ENCODE assay signal across 8 mouse cellular contexts in genomic region chr5:109996026-109996937, GRCm38 (mm10). TPM values are rescaled to one million over a fixed set of nuclear protein-coding genes. Genes with fewer than 3 reads are reported as not detected.
A peak's percentile ranks its signal among the peaks of the same experiment; 100 is the strongest.
DNase-seq lines count a peak whose midpoint lies in the region; ATAC-seq and TF ChIP-seq lines count a peak whose summit lies in the region.
"Not testable (repeated sequence)": the region's sequence is repeated elsewhere in the genome, so short reads cannot be mapped to it uniquely, and the experiment has no call there.

Zfp932 (plus strand) TSS chr5:109996521.

- not testable (repeated sequence) for TF ChIP-seq CTCF in heart, adult 2 months (IDR thresholded peaks at IDR 0.05)

- TF ChIP-seq EP300 in heart, adult 2 months (IDR thresholded peaks at IDR 0.05; ENCODE audit: insufficient read depth, low read depth, low read length), result not testable (repeated sequence)

- not testable (repeated sequence) for H3K27ac ChIP-seq in embryonic facial prominence, embryonic 14.5 days (replicated peaks; ENCODE audit: low read depth, low read length); limb, embryonic 11.5 days (replicated peaks; ENCODE audit: low read depth, low read length); midbrain, embryonic 13.5 days
- peak within 1 kb of the TSS; percentile 15; the same call in 1 of the 2 replicates for H3K27ac ChIP-seq in heart, adult 2 months

- H3K4me3 ChIP-seq in embryonic facial prominence, embryonic 14.5 days (ENCODE audit: low read depth, low read length), result peak within 1 kb of the TSS; percentile 49
- H3K4me3 ChIP-seq in heart, adult 2 months, result peak within 1 kb of the TSS; percentile 58
- not testable (repeated sequence) for H3K4me3 ChIP-seq in limb, embryonic 11.5 days (ENCODE audit: low read depth, low read length); midbrain, embryonic 13.5 days (replicated peaks)

- H3K4me1 ChIP-seq in embryonic facial prominence, embryonic 14.5 days (ENCODE audit: control insufficient read depth, insufficient read depth, low read length); heart, adult 2 months (ENCODE audit: control insufficient read depth, insufficient read depth, low read length); limb, embryonic 11.5 days (ENCODE audit: control insufficient read depth, insufficient read depth, low read length); midbrain, embryonic 13.5 days (replicated peaks): not testable (repeated sequence)

- H3K9ac ChIP-seq in embryonic facial prominence, embryonic 14.5 days (ENCODE audit: low read depth, low read length), result peak within 1 kb of the TSS; percentile 61
- not testable (repeated sequence) for H3K9ac ChIP-seq in heart, adult 2 months (ENCODE audit: low read depth, low read length); limb, embryonic 11.5 days (ENCODE audit: low read length); midbrain, embryonic 13.5 days (replicated peaks)

- WGBS in embryonic facial prominence, embryonic 14.5 days, result 5% methylated on average over 24 of the region's 24 CpGs
- no CpG with 5 or more reads among the region's 24 CpGs for WGBS in heart, adult 2 months
- WGBS in limb, embryonic 11.5 days, result no CpG with 5 or more reads among the region's 24 CpGs
- no CpG with 5 or more reads among the region's 24 CpGs for WGBS in midbrain, embryonic 13.5 days

- peak; percentile 100 for ATAC-seq in embryonic facial prominence, embryonic 14.5 days (ENCODE audit: low read depth)
- ATAC-seq in limb, embryonic 11.5 days (ENCODE audit: insufficient number of reproducible peaks, low FRiP score, low TSS enrichment, low read depth); midbrain, embryonic 13.5 days: not testable (repeated sequence)

- not testable (repeated sequence) for TF ChIP-seq POLR2A in heart, adult 2 months (IDR thresholded peaks at IDR 0.05; ENCODE audit: insufficient read depth, low read depth, low read length)

- H3K36me3 ChIP-seq in embryonic facial prominence, embryonic 14.5 days (ENCODE audit: control insufficient read depth, insufficient read depth, low read length); heart, adult 2 months (ENCODE audit: control insufficient read depth, insufficient read depth, low read length); limb, embryonic 11.5 days (ENCODE audit: control insufficient read depth, insufficient read depth, low read length); midbrain, embryonic 13.5 days: not testable (repeated sequence)

- H3K4me2 ChIP-seq in embryonic facial prominence, embryonic 14.5 days (ENCODE audit: low read depth, low read length), result peak within 1 kb of the TSS; percentile 61
- H3K4me2 ChIP-seq in limb, embryonic 11.5 days (ENCODE audit: low read depth, severe bottlenecking); midbrain, embryonic 13.5 days (replicated peaks): not testable (repeated sequence)

- intact Hi-C loops in heart, adult 2 months (cut with DNase I), result loop anchor here (5.0 to 10.0 kb wide), 3 partner anchors 61 to 139 kb away; partner anchors contain the start of gene Chfr

- H3K27me3 ChIP-seq in embryonic facial prominence, embryonic 14.5 days (replicated peaks; ENCODE audit: control insufficient read depth, insufficient read depth, low read length); heart, adult 2 months (ENCODE audit: control insufficient read depth, insufficient read depth, low read length); limb, embryonic 11.5 days (ENCODE audit: control insufficient read depth, insufficient read depth, low read length); midbrain, embryonic 13.5 days: not testable (repeated sequence)

- H3K9me3 ChIP-seq in embryonic facial prominence, embryonic 14.5 days (ENCODE audit: control insufficient read depth, low read length); limb, embryonic 11.5 days (ENCODE audit: control insufficient read depth, low read length); midbrain, embryonic 13.5 days: not testable (repeated sequence)

- peak; percentile 86 for DNase-seq in 3T3-L1 (ENCODE audit: low read depth, low spot score)
- DNase-seq in adrenal gland, postnatal 25 days, result peak; percentile 78
- not testable (repeated sequence) for DNase-seq in embryonic facial prominence, embryonic 14.5 days (ENCODE audit: low spot score); limb, embryonic 11.5 days (ENCODE audit: low spot score)
- DNase-seq in heart, adult 2 months, result peak; percentile 87 to 89
- peak; percentile 86 to 88 for DNase-seq in kidney, adult 8-10 months
- peak; percentile 61 for DNase-seq in spleen, adult 12 weeks (ENCODE audit: low spot score)

- not testable (repeated sequence) for H3K79me2 ChIP-seq in heart, adult 2 months (replicated peaks; ENCODE audit: control insufficient read depth, insufficient read depth, low read length)

RNA-seq across cellular contexts. Expression of gene Zfp932, which starts in this region (rescaled TPM):
- total RNA-seq in adrenal gland, postnatal 25 days (2021), result 29.3 and 30.2 TPM in 2 replicates
- polyA plus RNA-seq in embryonic facial prominence, embryonic 14.5 days (2014; fragmentation: Nextera tagmentation; extraction: Ambion mirVana), result 19.3 and 21.3 TPM in 2 replicates
- 1 to 10 TPM; 6.6 to 7.6 TPM for total RNA-seq in heart, adult 2 months (2021)
- 2.5 and 7.7 TPM in 2 replicates for polyA plus RNA-seq in heart, adult 2 months (2012; rRNA removed)
- polyA plus RNA-seq in limb, embryonic 11.5 days (2014; fragmentation: Nextera tagmentation; extraction: Ambion mirVana), result 23.2 and 24.8 TPM in 2 replicates
- polyA plus RNA-seq in midbrain, embryonic 13.5 days (2015; fragmentation: Nextera tagmentation; extraction: Ambion mirVana), result 23.8 and 24.7 TPM in 2 replicates
